Mouse (Mus musculus) kidney, postnatal 10 days (tissue): ENCODE measurements around the gene Pdcl.

Experiments
- DNase-seq: peaks from one replicate; pipeline ENCODE4 v3.0.0; 2021; ENCODE audit warnings: mixed read lengths

Gene Pdcl

GRCm38 (mm10) chr2:37358633-37359540 is at the start of gene Pdcl:
TSS of gene Pdcl (minus strand) at chr2:37359332.
- DNase-seq = peak; percentile 94

GRCm38 (mm10) chr2:37395539-37395938 is 36.4 kb upstream of the Pdcl start:
- no peak for DNase-seq

GRCm38 (mm10) chr2:37382921-37383320 is 23.8 kb upstream of the Pdcl start:
- DNase-seq = no peak

GRCm38 (mm10) chr2:37380189-37380588 is 21.1 kb upstream of the Pdcl start:
- peak; percentile 74 for DNase-seq

- DNase-seq = no peak
These were observed 16.9 kb upstream of the Pdcl start for GRCm38 (mm10) chr2:37376018-37376417.

GRCm38 (mm10) chr2:37370651-37371050 is 11.5 kb upstream of the Pdcl start:
- no peak for DNase-seq

GRCm38 (mm10) chr2:37359908-37360307 is 776 bp upstream of the Pdcl start:
- no peak for DNase-seq

- DNase-seq = no peak
These were observed 3.6 kb downstream of the Pdcl start for GRCm38 (mm10) chr2:37355571-37355970.

GRCm38 (mm10) chr2:37351671-37352070 is 7.5 kb downstream of the Pdcl start:
- peak; percentile 12 for DNase-seq

- peak; percentile 78 for DNase-seq
These were observed 20.5 kb downstream of the Pdcl start for GRCm38 (mm10) chr2:37338497-37339187.

- no peak for DNase-seq
These were observed 25.8 kb downstream of the Pdcl start for GRCm38 (mm10) chr2:37333321-37333720.

GRCm38 (mm10) chr2:37326215-37326614 is 32.9 kb downstream of the Pdcl start, which contains the start of gene Olfr368:
TSS of gene Olfr368 (plus strand) at chr2:37326515.
- no peak for DNase-seq
